Mouse (Mus musculus) cerebellum, adult 11 months (tissue): Measurements from ENCODE around the gene H2-T22.
"Not testable (repeated sequence)": the region's sequence is repeated elsewhere in the genome, so short reads cannot be mapped to it uniquely, and the experiment has no call there.

Experiments used
- DNase-seq: peaks from one replicate; pipeline ENCODE4 v3.0.0; 2022

Gene H2-T22

GRCm38 (mm10) chr17:36028879-36029619 lies 13.5 kb downstream of the H2-T22 start:
- DNase-seq, result no peak

- DNase-seq, result no peak
Measured at GRCm38 (mm10) chr17:36027663-36028062, 14.9 kb downstream of the H2-T22 start.

GRCm38 (mm10) chr17:36025901-36026300 lies 16.6 kb downstream of the H2-T22 start:
- no peak for DNase-seq

- no peak for DNase-seq
Measured at GRCm38 (mm10) chr17:36025197-36025596, 17.4 kb downstream of the H2-T22 start.

GRCm38 (mm10) chr17:36023710-36024654 lies 18.6 kb downstream of the H2-T22 start:
- DNase-seq, result no peak

- DNase-seq, result no peak
Measured at GRCm38 (mm10) chr17:36022922-36023321, 19.6 kb downstream of the H2-T22 start.

- no peak for DNase-seq
Measured at GRCm38 (mm10) chr17:36022098-36022497, 20.4 kb downstream of the H2-T22 start.

GRCm38 (mm10) chr17:36021309-36021708 lies 21.2 kb downstream of the H2-T22 start:
- no peak for DNase-seq

GRCm38 (mm10) chr17:36020191-36021073 lies 22.1 kb downstream of the H2-T22 start, which contains the start of gene H2-T24:
TSS of gene H2-T24 (minus strand) at chr17:36020560.
- no peak for DNase-seq

GRCm38 (mm10) chr17:36019519-36019918 lies 23.0 kb downstream of the H2-T22 start:
- no peak for DNase-seq

- DNase-seq, result no peak
Measured at GRCm38 (mm10) chr17:36018979-36019378, 23.6 kb downstream of the H2-T22 start.

- DNase-seq, result no peak
Measured at GRCm38 (mm10) chr17:36017046-36017445, 25.5 kb downstream of the H2-T22 start.

GRCm38 (mm10) chr17:36014977-36015376 lies 27.6 kb downstream of the H2-T22 start:
- DNase-seq, result no peak

GRCm38 (mm10) chr17:36004409-36004808 lies 38.1 kb downstream of the H2-T22 start:
- DNase-seq, result not testable (repeated sequence)

GRCm38 (mm10) chr17:36003331-36003730 lies 39.2 kb downstream of the H2-T22 start:
- DNase-seq, result no peak

GRCm38 (mm10) chr17:36001966-36002365 lies 40.6 kb downstream of the H2-T22 start:
- no peak for DNase-seq

- no peak for DNase-seq
Measured at GRCm38 (mm10) chr17:36001121-36001897, 41.2 kb downstream of the H2-T22 start.

- DNase-seq, result no peak
Measured at GRCm38 (mm10) chr17:36000349-36000748, 42.2 kb downstream of the H2-T22 start.

GRCm38 (mm10) chr17:35999356-35999755 lies 43.2 kb downstream of the H2-T22 start:
- DNase-seq, result no peak

GRCm38 (mm10) chr17:35998545-35999305 lies 43.8 kb downstream of the H2-T22 start:
- DNase-seq, result no peak
